Mouse (Mus musculus) monocyte, adult 5-6 weeks (primary cell): ENCODE measurements at regions not wholly inside any gene's neighbourhood (a gene's known extent, or its start where the extent isn't known, plus 50 kb on each side); places are given as distances from the start of the nearest gene placed in this dataset.
"Not testable (repeated sequence)": the region's sequence is repeated elsewhere in the genome, so short reads cannot be mapped to it uniquely, and the experiment has no call there.

Experiments
- ATAC-seq: fragments of 153-309, 156-312 bp; replicated peaks from 2 replicates; pipeline ENCODE4 v1.8.0; 2017; ENCODE audit warnings: mild to moderate bottlenecking; ENCODE audit not compliant: low TSS enrichment, insufficient number of reproducible peaks, severe bottlenecking, poor library complexity, low FRiP score

DNA sequence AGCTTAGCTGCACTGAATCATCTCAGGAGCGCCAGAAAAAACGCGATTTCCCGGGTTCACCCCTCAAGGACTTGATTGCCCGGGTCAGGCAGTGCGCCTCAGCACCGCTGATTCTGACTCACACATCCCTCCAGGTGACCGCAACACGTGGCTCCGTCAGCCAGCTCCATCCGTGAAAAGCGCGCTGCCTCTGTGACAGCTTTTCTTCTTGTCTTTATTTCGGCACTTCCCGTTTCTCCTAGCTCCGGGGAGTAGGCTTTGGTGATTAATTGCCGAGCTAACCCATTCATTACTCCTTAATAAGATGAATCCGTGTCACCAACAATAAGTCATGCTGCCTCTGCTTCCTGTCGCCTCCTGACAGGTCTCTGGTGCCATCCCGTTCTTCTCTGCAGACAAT lies 108.6 kb downstream of the Katnal1 start:
- ATAC-seq: peak; percentile 29; the same call in 1 of the 2 replicates

DNA sequence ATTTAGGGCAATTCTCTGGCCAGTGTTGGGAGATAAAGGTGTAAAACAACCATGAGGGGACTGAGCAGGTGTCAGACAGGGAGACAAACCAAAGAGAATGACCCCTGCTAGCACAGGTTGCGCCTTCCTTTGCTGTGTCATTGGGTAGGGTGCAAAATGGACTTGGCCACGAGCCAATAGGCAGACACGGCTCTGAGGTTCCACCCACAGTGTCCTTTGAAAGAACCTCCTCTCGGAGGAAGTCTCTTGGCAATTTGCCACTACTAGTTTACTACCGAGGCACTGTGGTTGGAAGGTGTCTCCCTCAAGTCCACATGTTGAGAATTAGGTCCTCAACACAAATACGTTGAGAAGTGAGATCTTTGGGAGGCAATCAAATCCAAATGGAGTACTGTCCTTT lies 109.7 kb downstream of the Katnal1 start:
- ATAC-seq: 0 out of 2 replicates have a peak, but pooled peaks have one; percentile 34

DNA sequence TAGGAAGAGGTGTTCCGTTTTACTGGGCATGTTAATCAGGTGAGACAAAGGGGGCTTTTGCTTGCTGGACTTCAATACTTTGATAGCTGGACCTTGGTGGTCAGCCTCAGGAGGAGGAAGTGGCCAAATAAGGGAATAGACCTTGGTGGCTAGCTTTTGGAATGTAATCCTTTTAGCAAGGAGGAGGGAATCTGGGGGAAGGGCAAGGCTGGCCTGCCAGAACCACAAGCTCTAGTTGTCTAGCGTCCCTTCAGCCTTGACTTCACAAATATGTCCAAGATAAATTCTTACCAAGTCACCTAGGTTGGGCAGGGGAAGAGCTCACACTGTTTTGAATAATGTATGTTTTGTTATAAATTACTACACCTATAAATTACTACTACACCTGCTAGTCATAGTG lies 110.4 kb downstream of the Katnal1 start:
- ATAC-seq: no peak

DNA sequence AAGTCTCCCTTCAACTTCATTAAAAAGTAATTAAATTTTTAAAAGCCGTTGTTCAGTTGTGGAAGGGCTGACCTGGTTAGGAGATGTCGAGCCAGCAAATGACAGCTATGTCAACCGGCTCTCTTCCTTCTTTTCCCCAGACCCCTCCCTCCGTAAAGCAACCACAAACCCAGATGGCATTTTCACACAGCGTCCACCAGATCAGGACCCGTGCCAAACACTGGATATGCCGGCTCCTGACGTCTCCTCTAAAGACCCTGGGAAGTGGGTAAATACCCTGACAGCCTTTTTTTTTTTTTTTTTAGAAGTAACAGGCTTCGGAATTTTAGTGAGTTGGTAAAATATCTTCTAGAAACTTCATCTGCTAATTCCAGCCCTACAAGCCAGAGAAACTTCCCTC lies 116.3 kb downstream of the Katnal1 start:
- no peak for ATAC-seq

DNA sequence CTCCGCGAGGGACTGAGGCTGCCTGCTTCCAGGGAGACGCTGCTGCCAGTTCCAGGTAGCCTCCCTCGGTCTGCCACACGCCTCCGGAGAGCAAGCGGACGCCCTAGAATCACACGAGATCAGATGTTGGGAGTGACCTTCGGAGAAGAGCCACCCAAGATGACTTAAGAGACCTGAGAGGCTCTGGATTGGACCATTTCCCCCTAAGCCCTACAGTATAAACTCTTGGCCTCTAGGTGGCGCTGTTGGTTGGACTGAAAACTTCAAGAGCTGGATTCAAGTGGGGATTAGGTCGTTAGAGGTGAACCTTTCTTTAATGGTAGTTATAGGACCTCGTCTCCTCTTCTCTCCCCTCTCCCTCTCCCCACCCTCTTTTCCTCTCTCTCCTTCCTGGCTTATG lies 117.1 kb downstream of the Katnal1 start:
- ATAC-seq: peak; percentile 57

DNA sequence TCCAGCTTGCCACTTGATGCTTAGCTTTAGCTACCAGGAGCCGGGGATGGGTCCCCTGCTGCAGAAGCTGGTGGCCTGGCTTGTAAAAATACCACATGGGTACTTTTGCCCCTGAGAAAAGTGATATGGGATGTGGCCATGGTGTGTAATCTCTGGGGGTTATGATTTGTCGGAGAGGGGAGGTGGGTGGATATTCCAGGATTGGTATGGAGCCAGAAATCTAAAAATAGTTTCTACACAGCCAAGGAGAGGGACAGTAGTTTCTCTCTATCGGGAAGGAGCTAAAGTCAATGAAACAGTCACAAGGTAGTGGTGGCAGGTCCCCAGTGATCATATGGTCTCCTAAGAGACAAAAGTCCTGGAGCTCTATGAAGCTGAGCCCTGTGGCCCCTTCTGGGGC lies 119.6 kb downstream of the Katnal1 start:
- no peak for ATAC-seq

DNA sequence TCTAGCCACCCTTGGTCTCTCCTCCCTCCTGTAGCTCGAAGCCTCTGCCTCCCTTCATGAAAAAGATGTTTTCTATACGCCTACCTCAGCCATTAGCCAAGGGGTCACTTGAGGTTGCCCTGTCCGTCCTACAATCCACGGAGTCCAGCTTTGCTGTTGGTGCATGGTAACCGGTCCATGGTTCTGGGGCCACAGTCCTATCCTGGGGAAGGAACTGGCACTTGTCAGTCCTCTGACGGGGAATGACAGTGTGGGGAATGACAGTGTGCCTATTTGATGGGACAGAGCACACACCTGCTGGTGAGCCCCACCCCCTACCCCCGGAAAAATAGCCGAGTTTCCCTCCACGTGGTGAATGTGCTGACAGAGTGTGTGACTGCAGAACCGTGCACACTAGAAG lies 120.1 kb downstream of the Katnal1 start:
- no peak for ATAC-seq

DNA sequence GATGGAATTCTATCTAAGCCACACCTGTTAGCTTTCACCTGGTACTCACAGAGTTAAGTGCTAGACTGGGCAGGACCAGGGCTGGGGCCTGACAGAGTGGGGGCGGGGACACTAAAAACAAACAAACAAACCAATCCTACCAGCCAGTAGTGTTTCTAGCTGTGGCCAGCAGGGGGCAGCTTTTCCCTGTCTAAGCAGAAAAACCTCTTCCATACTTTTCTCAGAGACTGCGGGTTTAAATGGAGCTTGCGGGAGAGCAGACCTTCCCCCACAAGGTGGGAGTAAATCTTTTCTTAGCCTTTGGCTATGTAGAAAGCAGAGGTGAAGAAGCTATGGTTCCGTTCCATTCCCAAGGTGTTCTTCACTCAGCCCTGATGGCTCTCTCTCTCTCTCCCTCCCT lies 120.7 kb downstream of the Katnal1 start:
- no peak for ATAC-seq

DNA sequence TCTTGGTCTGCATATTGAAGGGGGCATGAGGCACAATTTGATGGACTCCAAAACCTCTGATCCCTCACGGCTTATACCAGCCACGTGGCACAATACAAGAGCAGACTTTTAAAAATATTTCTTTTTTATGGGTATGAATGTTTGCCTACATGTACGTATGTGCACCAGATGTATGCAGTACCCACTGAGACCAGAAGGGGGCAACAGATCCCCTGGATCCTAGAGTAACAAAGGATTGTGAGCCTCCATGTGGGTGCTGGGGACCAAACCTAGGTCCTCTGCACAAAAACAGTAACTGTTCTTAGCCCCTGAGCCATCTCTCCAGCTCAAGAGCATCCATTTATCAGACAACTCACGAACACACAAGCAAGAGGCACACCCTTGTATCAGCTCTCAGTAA lies 121.5 kb downstream of the Katnal1 start:
- ATAC-seq: no peak

DNA sequence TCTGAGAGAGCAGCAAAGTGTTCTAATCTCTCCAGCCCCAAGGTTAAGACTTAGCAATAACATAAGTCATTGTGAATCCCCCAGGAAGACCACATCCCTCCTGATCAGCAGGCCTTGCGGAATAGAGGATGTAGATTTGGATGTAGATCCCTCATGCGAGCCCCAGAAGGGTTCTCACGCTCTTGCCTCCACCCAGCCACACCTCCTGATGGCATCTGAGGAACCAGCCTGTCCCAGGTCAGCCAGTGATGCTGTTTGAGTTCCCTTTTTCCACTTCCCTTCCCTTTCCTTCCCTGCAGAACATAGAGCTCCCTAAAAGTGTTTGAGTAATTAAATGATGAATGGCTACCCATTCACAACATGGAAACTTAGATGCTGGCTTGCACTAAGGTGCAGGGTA lies 124.1 kb downstream of the Katnal1 start:
- ATAC-seq: peak; percentile 60

DNA sequence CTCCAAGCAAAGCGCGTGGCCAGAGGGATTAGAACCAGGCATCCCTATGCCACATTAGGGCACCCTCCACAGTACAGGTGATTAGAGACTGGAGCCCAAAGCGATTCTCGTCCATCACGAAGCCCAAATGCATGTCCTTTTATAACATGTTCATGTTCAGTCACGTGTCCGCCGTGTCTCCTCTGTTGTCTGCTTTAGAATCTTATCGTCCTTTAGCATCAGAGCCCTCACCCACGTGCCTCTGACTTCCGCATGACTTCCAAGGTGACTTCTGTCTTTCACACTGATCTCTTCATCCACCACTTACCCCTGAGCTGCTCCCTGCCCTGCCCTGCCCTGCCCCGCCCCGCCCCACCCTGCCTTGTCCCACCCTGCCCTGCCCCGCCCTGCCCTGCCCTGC lies 125.3 kb downstream of the Katnal1 start:
- ATAC-seq: no peak

DNA sequence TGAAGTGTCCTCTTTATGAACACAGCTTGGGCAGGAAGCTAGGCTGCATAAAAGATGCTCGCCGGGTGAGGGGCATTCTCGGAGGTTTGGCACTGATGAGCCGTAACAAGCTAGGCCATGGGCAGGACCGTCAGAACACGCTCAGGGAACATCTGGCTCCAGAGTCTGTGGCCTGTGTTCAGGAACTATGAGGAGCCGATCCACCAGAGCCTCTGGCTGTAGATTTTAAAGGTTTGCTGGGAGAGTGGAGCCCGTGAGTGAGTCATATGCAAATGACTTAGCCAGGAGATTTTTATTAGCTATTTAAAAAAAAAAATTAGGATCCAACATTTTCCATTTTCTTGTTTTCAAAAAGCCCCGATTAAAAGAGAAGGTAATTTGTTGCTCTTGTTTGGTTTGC lies 126.4 kb downstream of the Katnal1 start:
- ATAC-seq: no peak

DNA sequence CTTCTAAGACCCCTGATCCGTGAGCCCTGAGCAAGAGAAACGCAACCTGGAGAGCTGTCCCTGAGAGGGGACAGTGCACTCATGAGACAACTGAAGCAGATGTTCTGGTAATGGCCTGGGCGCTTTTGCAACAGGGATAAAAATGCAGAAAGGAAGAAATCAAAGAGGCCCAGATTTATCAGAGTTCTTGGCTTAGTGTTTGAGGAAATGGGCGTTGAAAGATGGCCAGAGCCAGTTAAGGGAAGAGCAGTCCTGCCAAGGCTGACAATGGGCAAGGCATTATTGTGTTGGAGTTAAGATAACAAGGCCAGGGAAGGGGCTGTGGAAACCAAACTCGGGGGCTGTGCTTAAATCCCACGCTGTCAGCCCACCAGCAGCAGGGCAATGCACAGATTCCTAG lies 130.6 kb downstream of the Katnal1 start:
- ATAC-seq: no peak

DNA sequence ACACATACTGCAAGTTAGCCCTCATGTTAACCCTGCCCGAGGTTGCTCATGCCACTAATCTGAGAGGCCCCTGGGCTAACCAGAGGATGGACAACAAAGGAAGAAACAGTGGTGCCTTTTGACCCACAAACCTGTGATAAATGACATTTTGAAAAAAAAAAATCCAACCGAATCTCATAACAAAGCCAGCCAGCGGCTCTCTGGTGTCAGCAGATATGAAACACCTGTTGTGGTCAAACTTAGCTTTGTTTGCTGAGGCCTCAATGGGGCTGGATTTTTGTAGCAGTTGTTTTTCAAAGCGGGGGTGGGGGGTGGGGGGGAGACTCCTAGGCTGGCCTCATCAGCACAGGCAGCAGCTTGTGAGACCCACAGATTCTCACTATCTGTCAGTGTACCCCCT lies 133.0 kb downstream of the Katnal1 start:
- ATAC-seq: no peak

DNA sequence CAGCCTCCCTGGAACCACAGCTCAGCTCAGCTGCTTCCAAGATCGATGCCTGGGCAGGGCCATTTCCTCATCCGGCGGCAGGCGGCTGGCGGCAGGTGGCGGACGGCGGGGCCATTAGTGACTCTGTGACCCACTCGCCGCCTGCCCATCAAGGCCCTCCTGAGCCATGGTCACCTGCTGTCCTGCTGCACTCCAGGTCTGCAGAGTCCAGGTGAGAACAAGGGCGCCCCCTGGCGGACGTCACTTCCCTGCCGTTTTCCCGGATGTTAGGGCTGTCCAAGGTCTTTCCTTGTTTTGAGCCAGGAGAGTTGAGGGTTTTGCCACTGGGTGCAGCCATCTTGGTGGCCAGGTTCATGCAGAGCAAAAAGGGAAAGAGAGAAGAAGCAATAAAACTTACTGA lies 134.7 kb downstream of the Katnal1 start:
- ATAC-seq: 0 out of 2 replicates have a peak, but pooled peaks have one; percentile 16

DNA sequence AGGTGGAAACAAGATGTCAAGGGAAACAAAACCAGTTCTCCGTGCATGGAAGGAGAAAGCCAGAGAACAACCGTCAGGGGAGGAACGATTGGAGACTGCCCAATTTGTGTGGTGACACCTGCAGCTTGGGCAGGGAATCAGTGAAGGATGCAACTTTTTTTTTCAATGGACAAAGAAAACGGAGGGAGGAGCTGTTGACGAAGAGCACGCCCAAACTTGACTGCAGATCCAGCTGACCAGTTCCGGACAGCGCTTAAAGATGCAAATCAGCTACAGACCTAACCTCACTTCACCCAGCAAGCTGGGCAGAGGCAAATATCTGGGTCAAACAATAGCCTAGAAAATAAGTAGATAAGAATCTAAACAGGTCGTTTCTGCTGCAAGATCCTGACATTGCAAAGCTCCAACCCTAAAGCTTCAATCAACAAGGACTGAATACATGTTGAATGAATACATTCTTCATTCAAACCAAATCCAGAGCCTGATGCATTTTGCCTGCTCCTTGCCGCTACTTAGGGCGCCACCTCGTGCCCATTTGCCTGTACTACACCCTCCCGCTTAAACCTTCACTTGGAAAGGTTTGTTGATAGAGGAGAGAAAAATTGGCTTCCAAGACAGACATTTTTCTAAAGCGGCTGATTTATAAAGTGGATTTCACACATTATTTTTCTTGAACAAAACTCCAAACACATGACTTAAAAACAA lies 136.2 kb downstream of the Katnal1 start:
- peak; percentile 48; the same call in 1 of the 2 replicates for ATAC-seq

DNA sequence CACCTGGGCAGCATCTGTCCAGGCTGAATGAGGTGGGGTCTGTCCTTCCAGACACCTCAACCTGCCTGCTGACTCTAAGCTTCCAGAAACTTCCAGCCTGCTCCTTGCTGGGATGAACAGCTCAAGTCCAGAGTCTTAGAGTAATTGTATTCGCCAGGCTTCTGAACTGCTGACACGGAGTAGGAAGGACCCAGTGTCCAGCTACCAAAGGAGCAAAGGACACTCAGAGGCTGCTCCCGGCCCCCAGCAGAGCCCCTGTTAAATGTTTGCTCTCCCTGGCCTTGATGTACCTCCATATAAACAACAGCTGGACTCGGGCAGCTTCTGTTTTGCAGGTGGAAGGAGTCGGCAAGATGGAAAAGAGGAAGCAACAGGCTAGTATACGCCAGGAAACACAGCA lies 137.5 kb downstream of the Katnal1 start:
- no peak for ATAC-seq

DNA sequence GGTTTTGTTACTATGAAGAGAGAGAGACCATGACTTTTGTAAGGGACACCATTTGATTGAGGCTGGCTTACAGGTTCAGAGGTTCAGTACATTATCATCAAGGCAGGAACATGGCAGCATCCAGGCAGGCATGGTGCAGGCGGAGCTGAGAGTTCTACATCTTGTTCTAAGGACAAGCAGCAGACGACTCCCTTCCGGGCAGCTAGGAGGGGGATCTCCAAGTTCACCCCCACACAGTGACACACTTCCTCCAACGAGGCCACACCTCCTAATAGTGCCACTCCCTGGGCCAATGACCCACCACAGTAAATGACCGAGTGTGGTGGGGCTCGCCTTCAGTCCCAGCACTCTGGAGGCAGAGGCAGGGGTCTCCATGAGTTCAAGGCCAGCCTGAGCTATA lies 138.8 kb downstream of the Katnal1 start:
- not testable (repeated sequence) for ATAC-seq

DNA sequence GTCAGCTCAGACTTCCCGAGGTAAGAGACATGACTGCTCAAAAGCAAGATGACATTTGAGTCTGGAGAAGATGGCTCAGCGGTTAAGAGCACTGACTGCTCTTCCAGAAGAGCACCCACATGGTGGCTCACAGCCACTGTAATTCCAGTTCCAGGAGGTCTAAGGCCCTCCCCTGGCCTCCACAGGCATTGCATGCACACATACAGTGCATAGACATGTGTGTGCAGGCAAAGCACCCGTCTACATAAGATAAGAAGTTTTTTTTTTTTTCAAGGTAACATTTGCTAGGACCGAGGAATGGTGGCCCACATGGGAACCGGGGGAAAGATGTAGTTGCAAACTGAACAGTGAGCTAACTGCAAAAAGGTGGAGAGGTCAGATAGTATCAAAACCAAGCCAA lies 139.3 kb downstream of the Katnal1 start:
- no peak for ATAC-seq

DNA sequence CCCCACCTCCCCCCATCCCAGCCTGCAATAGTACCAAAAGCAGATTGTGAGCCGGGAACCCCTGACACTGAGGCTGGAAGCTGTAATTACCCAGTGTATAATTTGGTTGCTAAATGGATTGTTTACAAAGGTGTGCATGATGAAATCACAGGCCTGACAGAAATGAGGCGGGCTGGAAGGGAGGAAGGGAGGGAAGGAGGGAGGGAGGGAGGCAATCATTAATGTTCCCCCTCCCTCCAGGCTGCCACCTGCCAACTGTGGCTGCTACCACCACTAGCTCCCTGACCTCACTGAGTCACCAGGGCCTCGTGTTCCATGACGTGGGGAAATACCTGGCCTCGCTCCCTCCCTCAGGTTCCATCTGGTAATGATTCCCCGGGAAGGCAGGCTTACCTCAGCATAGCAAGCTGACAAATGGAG lies 140.0 kb downstream of the Katnal1 start:
- ATAC-seq: no peak

DNA sequence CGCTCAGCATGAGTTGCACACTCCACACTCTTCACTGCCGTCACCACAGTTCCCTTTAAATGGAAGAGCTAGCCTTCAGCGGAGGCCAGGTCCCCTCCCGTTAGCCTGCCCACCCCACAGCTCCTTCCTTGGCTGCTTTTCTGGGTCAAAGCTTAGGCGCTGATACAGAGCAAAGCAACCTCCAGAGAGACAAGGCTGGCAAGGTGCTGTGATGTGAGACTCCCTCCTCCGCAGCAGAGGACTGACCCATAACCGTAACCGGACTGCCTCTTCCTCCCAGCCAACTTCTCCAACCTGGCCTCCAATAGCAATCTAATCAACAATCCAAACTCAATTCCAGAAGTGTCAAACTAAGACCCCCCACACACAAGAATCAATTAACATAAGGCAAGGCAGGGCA lies 140.4 kb downstream of the Katnal1 start:
- ATAC-seq: no peak
